Mouse (Mus musculus): ENCODE measurements at regions not wholly inside any gene's neighbourhood (a gene's known extent, or its start where the extent isn't known, plus 50 kb on each side); places are given as distances from the start of the nearest gene placed in this dataset.
"Not testable (repeated sequence)": the region's sequence is repeated elsewhere in the genome, so short reads cannot be mapped to it uniquely, and the experiment has no call there.

DNA sequence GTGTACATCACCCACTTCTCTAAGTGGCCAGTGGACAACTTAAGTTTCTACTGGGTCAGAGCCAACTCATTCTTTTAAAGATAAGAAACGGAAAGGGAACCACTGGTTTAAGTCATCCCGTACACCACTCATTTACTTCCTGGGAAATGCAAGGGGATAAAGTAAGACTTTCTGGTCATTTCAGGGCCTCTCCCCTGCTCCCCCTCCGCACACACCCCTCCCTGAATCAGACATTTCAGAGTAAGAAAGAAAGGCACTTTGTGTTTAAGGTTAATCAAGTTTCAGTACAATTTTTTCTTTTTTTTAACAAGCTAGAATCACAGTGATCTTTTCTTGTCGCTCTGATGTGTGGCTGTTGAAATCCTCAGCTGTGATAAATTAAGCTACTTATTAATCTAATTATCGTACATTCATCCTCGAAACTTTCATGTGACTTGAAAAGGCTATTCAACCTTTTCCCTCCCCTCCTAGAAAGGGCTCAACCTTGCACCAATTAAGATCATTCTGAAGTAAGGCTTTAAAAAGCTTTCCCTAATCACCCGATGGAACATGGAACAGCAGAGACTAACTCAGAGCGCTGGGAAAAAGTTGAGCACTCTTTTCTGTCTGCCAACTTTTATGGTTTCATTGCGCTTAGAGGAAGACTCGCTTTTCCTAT lies 126.0 kb upstream of the Otx2 start:
- H3K4me1 ChIP-seq: peaks cover 24% of the 10 kb centered on the region
- H3K9me3 ChIP-seq: no peaks in the 10 kb centered on the region
- H3K27me3 ChIP-seq (replicated peaks; ENCODE audit: low read depth, poor library complexity, severe bottlenecking): peaks cover 28% of the 10 kb centered on the region
- WGBS: 36% methylated on average over 10 of the region's 10 CpGs
- H3K4me3 ChIP-seq: no peak overlapping the region
- H3K27ac ChIP-seq (replicated peaks): no peak overlapping the region
- H3K36me3 ChIP-seq (replicated peaks): no peaks in the 10 kb centered on the region
- DNase-seq (ENCODE audit: low spot score): peak; percentile 22

DNA sequence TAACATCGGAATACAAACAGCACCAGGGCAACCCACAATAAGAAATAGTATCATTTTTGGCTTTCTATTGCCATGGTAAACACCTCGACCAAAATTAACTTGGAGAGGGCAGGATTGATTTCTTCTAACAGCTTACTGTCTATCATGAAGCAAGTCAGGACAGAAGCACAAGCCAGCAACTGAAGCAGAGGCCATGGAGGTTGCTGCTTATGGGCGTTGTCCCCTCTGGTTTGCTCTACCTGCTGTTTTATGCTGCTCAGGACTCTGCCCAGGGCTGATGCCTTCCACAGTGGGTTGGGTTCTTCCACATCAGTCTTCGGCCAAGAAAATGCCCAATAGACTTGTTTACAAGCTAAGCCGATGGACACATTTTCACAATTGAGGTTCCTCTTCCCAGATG lies 117.9 kb upstream of the Otx2 start:
- Histone ChIP-seq H3K27ac (replicated peaks) (no peak overlapping the region), H3K9me3 (no peaks in the 10 kb centered on the region), H3K36me3 (replicated peaks) (no peaks in the 10 kb centered on the region), H3K4me3 (no peak overlapping the region), H3K27me3 (replicated peaks; ENCODE audit: low read depth, poor library complexity, severe bottlenecking) (peaks cover 11% of the 10 kb centered on the region), H3K4me1 (no peaks in the 10 kb centered on the region)
- WGBS: 89% methylated on average over 5 of the region's 5 CpGs
- DNase-seq (ENCODE audit: low spot score): no peak

DNA sequence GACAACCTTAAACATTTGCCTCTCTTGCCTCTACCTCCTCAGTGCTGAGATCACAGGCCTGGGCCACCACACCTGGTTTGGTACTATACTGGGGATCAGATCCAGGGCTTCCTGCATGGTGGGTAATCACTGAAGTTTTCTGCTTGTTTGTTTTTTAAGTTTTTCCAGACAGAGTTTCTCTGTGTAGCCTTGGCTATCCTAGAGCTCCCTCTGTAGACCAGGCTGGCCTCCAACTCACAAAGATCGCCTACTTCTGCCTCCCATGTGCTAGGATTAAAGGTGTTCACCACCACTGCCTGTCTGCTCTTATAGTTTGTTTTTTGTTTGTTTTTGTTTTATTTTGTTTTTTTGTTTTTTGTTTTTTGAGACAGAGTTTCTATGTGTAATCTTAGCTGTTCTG lies 105.7 kb upstream of the Otx2 start:
- Histone ChIP-seq H3K4me3 (no peak overlapping the region), H3K27me3 (replicated peaks; ENCODE audit: low read depth, poor library complexity, severe bottlenecking) (no peaks in the 10 kb centered on the region), H3K9me3 (no peaks in the 10 kb centered on the region), H3K4me1 (no peaks in the 10 kb centered on the region), H3K36me3 (replicated peaks) (no peaks in the 10 kb centered on the region), H3K27ac (replicated peaks) (no peak overlapping the region)
- no peak for DNase-seq (ENCODE audit: low spot score)
- WGBS: 86% methylated on average over 1 of the region's 1 CpGs

DNA sequence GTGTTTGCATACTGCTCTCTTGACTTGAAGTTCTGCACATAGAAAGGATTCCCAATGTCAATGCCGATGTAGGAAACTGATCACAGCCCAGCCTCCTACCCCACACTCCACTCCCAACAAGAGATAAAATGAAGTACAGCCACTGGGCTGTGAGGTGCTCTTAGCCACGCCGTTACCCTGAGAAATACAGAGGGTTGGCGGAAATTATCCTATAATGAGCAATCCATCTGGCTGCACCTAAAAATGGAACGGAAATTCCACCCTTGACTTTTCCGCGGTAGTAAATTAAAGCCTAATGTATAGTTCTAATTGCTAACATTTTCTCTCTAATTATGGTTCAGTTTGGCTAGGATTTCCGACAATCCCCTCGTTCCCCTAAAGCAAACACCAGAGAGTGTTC lies 97.2 kb upstream of the Otx2 start:
- peaks cover 4% of the 10 kb centered on the region; the same call in 1 of the 2 replicates for H3K27me3 ChIP-seq (replicated peaks; ENCODE audit: low read depth, poor library complexity, severe bottlenecking)
- H3K4me1 ChIP-seq: no peaks in the 10 kb centered on the region
- WGBS: 63% methylated on average over 9 of the region's 9 CpGs
- no peaks in the 10 kb centered on the region for H3K9me3 ChIP-seq
- no peak overlapping the region for H3K27ac ChIP-seq (replicated peaks)
- no peak overlapping the region for H3K4me3 ChIP-seq
- DNase-seq (ENCODE audit: low spot score): peak; percentile 10
- no peaks in the 10 kb centered on the region for H3K36me3 ChIP-seq (replicated peaks)

DNA sequence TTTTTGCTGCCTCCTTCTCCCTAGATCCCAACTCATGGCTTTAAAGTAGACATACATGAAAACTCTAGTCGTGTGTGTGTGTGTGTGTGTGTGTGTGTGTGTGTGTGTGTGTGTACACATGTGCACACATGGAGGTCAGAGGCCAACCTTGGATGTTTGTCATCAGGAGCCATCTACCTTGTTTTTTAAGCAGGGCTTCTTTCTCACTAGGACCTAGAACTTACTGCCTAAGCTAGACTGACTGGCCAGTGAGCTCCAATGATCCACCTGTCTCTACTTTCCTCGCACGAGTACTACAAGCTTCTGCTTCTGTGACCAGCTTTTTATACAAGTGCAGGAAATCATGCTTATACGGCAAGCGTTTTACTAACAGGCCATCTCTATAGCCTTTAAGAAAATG lies 89.1 kb upstream of the Otx2 start:
- 92% methylated on average over 5 of the region's 5 CpGs for WGBS
- Histone ChIP-seq H3K4me1 (no peaks in the 10 kb centered on the region), H3K4me3 (no peak overlapping the region), H3K27ac (replicated peaks) (no peak overlapping the region), H3K9me3 (no peaks in the 10 kb centered on the region), H3K36me3 (replicated peaks) (no peaks in the 10 kb centered on the region), H3K27me3 (replicated peaks; ENCODE audit: low read depth, poor library complexity, severe bottlenecking) (no peaks in the 10 kb centered on the region)
- no peak for DNase-seq (ENCODE audit: low spot score)

DNA sequence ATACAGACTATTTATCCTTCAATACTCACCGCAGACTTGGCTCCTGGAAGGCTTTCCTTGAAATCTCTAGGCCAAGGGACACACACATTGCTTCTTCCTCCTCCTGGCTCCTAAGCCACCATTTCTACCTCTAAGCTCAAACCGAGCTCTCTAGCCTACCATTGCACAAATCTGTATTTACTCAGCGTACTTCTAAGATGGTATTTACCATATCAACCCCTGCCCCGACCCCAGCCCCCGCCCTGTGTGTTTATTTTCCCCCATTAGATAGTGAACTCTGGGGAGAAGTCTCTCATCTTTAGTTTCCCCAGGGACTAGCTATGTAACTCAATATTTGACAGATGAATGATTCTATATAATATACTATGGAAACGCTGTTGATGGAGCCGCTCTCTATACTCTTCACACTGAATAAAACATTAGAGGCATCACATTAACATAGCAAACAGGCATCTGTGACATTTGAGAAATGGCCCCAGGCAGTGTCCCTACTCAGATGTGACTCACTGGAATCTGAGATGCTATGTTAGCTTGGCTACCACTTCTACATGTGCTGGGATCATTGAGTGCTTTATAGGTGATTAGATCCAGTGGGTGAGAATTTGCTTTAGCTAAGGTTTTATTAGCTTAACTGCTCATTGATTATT lies 87.5 kb upstream of the Otx2 start:
- Histone ChIP-seq H3K4me3 (no peak overlapping the region), H3K4me1 (no peaks in the 10 kb centered on the region), H3K36me3 (replicated peaks) (no peaks in the 10 kb centered on the region), H3K9me3 (no peaks in the 10 kb centered on the region), H3K27ac (replicated peaks) (no peak overlapping the region), H3K27me3 (replicated peaks; ENCODE audit: low read depth, poor library complexity, severe bottlenecking) (no peaks in the 10 kb centered on the region)
- DNase-seq (ENCODE audit: low spot score): no peak
- WGBS: 76% methylated on average over 7 of the region's 7 CpGs

DNA sequence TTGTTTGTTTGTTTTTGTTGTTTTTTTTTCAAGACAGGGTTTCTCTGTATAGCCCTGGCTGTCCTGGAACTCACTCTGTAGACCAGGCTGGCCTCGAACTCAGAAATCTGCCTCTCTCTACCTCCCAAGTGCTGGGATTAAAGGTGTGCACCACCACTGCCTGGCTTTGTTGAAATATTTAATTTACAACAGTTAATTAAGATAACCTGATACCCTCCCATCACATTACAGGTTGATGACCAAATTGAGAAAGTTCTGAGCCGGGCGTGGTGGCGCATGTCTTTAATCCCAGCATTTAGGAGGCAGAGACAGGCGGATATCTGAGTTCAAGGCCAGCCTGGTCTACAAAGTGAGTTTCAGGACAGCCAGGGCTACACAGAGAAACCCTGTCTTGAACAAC lies 81.5 kb upstream of the Otx2 start:
- DNase-seq (ENCODE audit: low spot score); H3K4me3 ChIP-seq; H3K9me3 ChIP-seq; H3K36me3 ChIP-seq (replicated peaks); H3K27ac ChIP-seq (replicated peaks): not testable (repeated sequence)
- H3K27me3 ChIP-seq (replicated peaks; ENCODE audit: low read depth, poor library complexity, severe bottlenecking): peaks cover 53% of the 10 kb centered on the region
- H3K4me1 ChIP-seq: peaks cover 34% of the 10 kb centered on the region
- 92% methylated on average over 5 of the region's 5 CpGs for WGBS

DNA sequence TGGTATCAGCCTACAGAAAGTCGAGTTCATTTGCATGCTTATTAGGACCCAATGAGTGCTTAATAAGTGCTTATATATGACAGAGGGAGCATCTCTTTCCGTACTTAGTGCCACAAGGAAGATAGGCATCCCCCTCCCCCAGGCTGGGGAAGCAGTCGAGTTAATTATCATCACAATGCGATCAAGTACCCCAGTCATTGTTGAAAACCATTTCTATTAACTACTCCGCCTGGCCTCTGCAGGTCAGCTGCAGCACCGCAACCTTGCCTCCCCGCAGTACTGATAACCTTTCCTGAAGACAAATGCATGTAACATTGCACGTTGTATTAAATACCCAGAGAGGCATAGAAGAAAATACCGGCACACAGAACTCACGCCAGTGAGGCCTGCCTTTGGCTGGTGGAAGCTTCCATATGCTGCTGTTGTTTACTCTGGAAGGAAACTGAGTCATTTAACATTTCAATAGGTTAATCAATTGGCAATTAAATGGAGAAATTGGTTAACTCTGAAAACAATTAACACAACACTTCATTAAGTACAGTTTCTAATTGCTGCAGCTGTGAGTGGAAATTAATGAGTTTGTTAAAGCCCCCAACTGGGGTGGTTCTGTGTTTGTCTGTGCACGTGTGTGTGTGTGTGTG lies 80.6 kb upstream of the Otx2 start:
- H3K4me3 ChIP-seq: no peak overlapping the region
- H3K27ac ChIP-seq (replicated peaks): no peak overlapping the region
- peaks cover 34% of the 10 kb centered on the region for H3K4me1 ChIP-seq
- H3K9me3 ChIP-seq: no peaks in the 10 kb centered on the region
- 15% methylated on average over 11 of the region's 11 CpGs for WGBS
- no peaks in the 10 kb centered on the region for H3K36me3 ChIP-seq (replicated peaks)
- DNase-seq (ENCODE audit: low spot score): peak; percentile 12
- peaks cover 59% of the 10 kb centered on the region for H3K27me3 ChIP-seq (replicated peaks; ENCODE audit: low read depth, poor library complexity, severe bottlenecking)

DNA sequence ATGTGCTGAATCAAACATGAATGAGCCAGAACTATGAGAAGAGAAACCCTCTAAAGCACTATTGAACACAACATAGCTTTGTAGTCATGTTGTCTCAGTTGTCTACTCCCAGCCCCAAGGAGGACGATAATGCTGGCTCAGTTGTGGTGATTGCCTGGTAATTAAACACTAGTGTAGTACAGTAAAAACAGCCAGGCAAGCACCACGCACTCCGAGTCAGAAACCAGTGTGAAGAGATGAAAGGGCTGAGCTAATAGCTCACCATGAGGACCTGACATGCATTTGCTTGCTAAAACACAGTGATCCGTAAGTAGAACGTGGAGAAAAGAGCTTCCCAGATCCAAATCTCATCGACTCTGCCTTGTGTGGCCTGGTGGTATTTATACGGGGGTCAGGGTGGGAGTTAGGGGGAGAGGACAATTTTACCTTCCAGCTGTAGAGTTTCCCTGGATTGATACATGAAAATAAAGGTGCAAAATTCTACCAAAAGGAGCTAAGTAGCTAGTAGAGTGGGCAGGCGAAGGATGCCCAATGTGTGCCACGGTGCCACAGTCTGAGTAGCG lies 80.0 kb upstream of the Otx2 start:
- Histone ChIP-seq H3K4me3 (no peak overlapping the region), H3K9me3 (no peaks in the 10 kb centered on the region), H3K36me3 (replicated peaks) (no peaks in the 10 kb centered on the region), H3K4me1 (peaks cover 34% of the 10 kb centered on the region), H3K27me3 (replicated peaks; ENCODE audit: low read depth, poor library complexity, severe bottlenecking) (peaks cover 62% of the 10 kb centered on the region), H3K27ac (replicated peaks) (no peak overlapping the region)
- 19% methylated on average over 10 of the region's 10 CpGs for WGBS
- peak; percentile 10 for DNase-seq (ENCODE audit: low spot score)

DNA sequence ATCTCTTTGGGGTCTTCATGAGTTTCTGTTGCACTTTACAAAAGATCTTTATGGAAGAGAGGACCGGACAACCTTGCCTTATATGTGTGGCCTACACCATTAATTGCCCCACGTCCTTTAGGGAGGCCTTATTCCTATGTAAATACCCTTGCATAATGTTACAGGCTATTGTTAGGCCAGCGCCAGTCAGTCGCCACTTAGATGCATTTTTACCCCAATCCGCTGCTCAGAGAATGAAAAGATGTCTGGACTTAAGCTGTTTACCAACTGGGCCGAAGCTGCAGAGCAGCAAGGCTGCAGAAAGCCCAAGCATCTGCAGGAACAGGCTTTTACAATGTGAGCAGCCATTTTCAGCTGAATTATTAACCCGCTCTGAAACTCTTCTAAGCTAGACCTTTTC lies 79.5 kb upstream of the Otx2 start:
- WGBS: 29% methylated on average over 7 of the region's 7 CpGs
- no peaks in the 10 kb centered on the region for H3K9me3 ChIP-seq
- H3K4me3 ChIP-seq: no peak overlapping the region
- H3K27ac ChIP-seq (replicated peaks): no peak overlapping the region
- H3K36me3 ChIP-seq (replicated peaks): no peaks in the 10 kb centered on the region
- peaks cover 62% of the 10 kb centered on the region for H3K27me3 ChIP-seq (replicated peaks; ENCODE audit: low read depth, poor library complexity, severe bottlenecking)
- peaks cover 34% of the 10 kb centered on the region for H3K4me1 ChIP-seq
- peak; percentile 12 for DNase-seq (ENCODE audit: low spot score)

DNA sequence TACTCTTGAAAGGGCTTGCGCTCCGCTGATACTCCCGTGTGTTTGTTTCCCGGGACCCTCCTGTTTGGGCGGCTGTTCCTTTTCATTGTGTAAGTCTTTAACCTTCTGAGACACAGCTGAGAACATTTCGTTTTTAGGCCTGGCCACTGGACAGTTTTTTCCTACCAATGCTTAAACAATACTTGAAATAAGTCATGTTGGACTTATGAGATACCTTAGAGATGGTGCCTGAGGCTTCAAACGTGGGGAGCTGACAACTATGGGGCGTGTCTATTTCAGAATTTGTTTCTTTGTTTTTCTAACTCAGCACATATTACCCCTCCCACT lies 78.9 kb upstream of the Otx2 start:
- 23% methylated on average over 8 of the region's 8 CpGs for WGBS
- H3K9me3 ChIP-seq: no peaks in the 10 kb centered on the region
- H3K27me3 ChIP-seq (replicated peaks; ENCODE audit: low read depth, poor library complexity, severe bottlenecking): peaks cover 62% of the 10 kb centered on the region
- H3K36me3 ChIP-seq (replicated peaks): no peaks in the 10 kb centered on the region
- peak overlapping the region; percentile 36 for H3K4me3 ChIP-seq
- H3K4me1 ChIP-seq: peaks cover 34% of the 10 kb centered on the region
- no peak overlapping the region for H3K27ac ChIP-seq (replicated peaks)
- no peak for DNase-seq (ENCODE audit: low spot score)

DNA sequence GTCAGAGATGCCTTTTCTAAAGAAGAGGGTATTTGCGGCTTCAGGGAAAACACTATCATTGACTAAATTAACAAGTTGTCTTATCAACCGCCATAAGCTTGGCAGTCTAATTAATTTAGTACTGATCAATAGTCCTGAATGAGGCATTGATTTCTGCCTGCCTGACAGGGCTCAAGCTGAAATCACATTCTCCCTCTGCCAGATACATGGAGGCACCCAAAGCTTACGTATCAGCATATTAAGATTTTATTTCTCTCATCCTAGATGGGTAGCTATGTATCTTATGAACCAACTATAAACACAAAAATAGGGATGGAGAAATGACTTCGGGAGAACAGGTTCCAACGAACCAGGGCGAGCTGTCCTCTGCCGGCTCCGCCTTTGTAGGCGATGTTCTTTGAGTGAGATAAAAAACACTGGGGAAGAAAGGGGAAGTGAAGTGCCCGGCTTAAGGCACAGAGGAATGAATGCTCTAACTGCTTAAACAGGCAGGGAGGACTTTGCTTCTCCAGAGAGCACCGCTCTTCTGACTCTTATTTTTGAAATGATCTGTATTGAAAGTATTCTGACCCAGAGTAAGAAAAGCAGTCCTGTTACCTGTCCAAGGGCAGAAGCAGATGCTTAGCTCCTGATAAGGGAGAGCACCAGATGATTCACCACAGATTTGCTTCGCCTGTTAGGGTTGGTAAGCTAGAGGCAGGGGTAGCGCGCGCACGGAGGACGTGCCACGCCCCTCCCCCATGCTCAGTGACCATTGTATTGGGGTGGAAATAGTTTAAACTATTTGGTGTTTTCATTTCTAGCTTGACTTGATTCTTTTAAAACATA lies 78.3 kb upstream of the Otx2 start:
- Histone ChIP-seq H3K9me3 (no peaks in the 10 kb centered on the region), H3K27ac (replicated peaks) (peak overlapping the region; percentile 44; the same call in 1 of the 2 replicates), H3K36me3 (replicated peaks) (no peaks in the 10 kb centered on the region), H3K4me3 (peak overlapping the region; percentile 36), H3K27me3 (replicated peaks; ENCODE audit: low read depth, poor library complexity, severe bottlenecking) (peaks cover 62% of the 10 kb centered on the region), H3K4me1 (peaks cover 34% of the 10 kb centered on the region)
- DNase-seq (ENCODE audit: low spot score): peak; percentile 38
- 10% methylated on average over 18 of the region's 18 CpGs for WGBS
